Mouse (Mus musculus) midbrain, embryonic 10.5 days (tissue): Measurements from ENCODE around the gene 6330409D20Rik. TPM values are rescaled to one million over a fixed set of nuclear protein-coding genes. Genes with fewer than 3 reads are reported as not detected.

Experiments used
- DNase-seq: peaks from one replicate; pipeline ENCODE4 v3.0.0-alpha.2; 2017; ENCODE audit warnings: low spot score
- H3K27ac ChIP-seq: fragments of 300-500 bp; sonication (generic); replicated peaks from 2 replicates; pipeline ENCODE4 v1.5.1; 2016; ENCODE audit warnings: mild to moderate bottlenecking
- H3K27me3 ChIP-seq: fragments of 300-500 bp; sonication (generic); 2 replicates; pipeline ENCODE4 v1.6.1; 2016; ENCODE audit warnings: low read depth, mild to moderate bottlenecking; ENCODE audit not compliant: poor library complexity, severe bottlenecking
- H3K36me3 ChIP-seq: fragments of 300-500 bp; sonication (generic); 2 replicates; pipeline ENCODE4 v1.6.1; 2016; ENCODE audit warnings: mild to moderate bottlenecking, moderate library complexity
- H3K4me1 ChIP-seq: fragments of 300-500 bp; sonication (generic); 2 replicates; pipeline ENCODE4 v1.6.1; 2016
- H3K4me3 ChIP-seq: fragments of 300-500 bp; sonication (generic); 2 replicates; pipeline ENCODE4 v1.5.1; 2016; ENCODE audit warnings: mild to moderate bottlenecking, moderate library complexity
- H3K9me3 ChIP-seq: fragments of 300-500 bp; sonication (generic); replicated peaks from 2 replicates; pipeline ENCODE4 v1.6.1; 2016; ENCODE audit warnings: mild to moderate bottlenecking
- WGBS: fragments of 180-500 bp; shearing (Covaris S2); methylation state at CpG from one replicate; pipeline ENCODE4 v1.1.7; 2016; 5-methylcytosine and 5-hydroxymethylcytosine counted together
- microRNA counts: library from miRNA; unstranded; fragments of <30 nt; microRNA quantifications from one replicate; lab custom pipeline; 2017
- microRNA-seq: library from miRNA; unstranded; fragments of <30 nt; microRNA quantifications from one replicate; pipeline ENCODE4, GENCODE M21; 2017
- polyA plus RNA-seq: library from polyadenylated mRNA; unstranded; fragments of >200 nt; fragmentation: Nextera tagmentation; extraction: Ambion mirVana; gene quantifications from 2 replicates; pipeline ENCODE4 v1.2.1, GENCODE M21; 2016

6330409D20Rik gene
- polyA plus RNA-seq, 1 experiment from 2014 or later: 0.94 TPM

DNA sequence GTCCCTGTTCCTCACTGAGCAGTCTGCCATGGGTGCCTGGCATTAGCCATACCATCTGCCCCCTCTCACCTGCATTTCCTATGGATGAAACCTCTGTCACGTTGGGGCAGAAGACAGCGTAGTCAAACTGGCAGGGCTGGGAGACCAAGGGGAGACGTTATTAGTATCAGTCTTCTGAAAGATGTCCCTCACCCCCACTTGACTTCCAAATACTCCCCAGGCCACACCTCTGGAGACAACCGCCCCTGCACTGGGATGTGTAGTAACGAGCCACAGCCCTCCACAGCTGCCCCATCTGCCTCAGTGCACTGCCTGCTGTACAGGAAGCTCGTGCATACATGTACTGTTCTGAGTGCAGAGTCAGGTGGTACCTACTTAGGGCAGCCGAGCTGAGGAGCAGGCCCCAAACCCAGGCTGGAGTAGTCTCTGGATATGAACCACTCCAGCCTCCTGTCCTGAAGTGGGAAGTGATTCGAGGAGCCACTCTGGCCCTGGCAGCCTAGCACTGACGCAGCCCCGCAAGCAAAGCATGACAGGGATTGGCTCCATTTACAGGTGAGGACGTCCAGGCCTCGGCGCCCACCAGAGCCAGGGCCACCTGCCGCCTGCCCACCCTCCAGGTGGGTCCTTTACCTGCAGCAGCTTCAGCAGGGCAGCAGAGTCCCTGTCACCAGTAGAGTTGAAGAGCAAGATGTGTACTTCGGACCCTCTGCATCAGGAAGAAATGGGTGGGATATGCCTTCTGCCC is 56.0 kb downstream of the 6330409D20Rik start:
- DNase-seq: no peak
- 92% methylated on average over 15 of the region's 15 CpGs for WGBS
- Histone ChIP-seq H3K36me3 (peaks cover 74% of the 10 kb centered on the region), H3K4me1 (peaks cover 19% of the 10 kb centered on the region), H3K27ac (no peak overlapping the region), H3K4me3 (no peak overlapping the region), H3K9me3 (no peaks in the 10 kb centered on the region), H3K27me3 (no peaks in the 10 kb centered on the region)

DNA sequence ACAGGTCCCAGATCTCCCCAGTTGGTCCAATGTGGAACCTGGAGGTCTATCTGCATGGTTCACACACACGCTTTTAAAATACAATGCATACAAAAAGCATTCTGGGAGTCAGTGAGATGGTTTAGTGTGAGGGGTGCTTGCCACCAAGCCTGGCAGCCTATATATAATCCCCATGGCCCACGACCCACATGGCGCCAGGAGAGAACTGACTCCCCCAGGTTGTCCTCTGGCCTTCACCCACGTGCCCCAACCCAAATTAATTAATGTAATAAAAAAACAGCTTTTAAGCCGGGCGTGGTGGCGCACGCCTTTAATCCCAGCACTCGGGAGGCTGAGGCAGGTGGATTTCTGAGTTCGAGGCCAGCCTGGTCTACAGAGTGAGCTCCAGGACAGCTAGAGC is 57.1 kb downstream of the 6330409D20Rik start:
- Histone ChIP-seq H3K36me3 (peaks cover 74% of the 10 kb centered on the region), H3K4me3 (no peak overlapping the region)
- WGBS: 94% methylated on average over 10 of the region's 10 CpGs

DNA sequence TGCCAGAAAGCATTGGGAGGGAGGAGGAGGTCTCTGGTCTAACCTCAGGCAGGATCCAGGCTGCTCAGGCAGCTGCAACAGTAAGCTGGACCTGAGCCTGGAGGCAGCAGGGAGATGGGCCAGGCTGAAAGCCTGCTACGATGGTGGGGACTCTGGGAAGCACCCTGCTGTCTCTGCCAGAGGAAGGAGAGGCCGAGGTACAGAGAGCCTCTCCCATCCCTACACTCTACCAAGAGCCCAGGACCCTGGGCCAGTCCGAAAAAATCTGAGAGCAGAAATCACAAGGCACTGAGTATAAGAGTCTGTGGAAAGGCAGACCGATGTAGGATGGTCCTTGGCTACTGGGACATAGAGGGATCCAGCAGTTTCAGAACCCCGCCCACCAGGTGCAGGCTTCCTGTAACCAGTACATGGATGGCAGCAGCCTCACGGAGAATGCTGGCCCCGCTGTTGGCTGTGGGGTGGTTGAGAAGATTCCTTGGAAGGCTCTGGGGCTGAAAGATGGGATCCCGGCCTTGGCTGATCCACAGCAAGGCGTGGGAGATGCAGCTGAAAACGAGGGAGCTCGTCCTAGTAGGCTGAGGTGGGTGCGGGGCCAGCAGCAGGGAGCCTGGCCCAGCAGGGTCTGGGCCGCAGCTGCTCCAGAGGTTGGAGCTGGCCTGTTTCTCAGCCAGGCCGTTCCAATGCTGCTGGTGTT is 57.9 kb downstream of the 6330409D20Rik start:
- WGBS: 85% methylated on average over 14 of the region's 14 CpGs
- Histone ChIP-seq H3K27ac (no peak overlapping the region), H3K27me3 (no peaks in the 10 kb centered on the region), H3K9me3 (no peaks in the 10 kb centered on the region), H3K4me1 (peaks cover 13% of the 10 kb centered on the region), H3K4me3 (no peak overlapping the region), H3K36me3 (peaks cover 69% of the 10 kb centered on the region)
- no peak for DNase-seq

More for the DNA sequence above, 57.1 kb downstream of the 6330409D20Rik start:
- peaks cover 13% of the 10 kb centered on the region for H3K4me1 ChIP-seq
- no peaks in the 10 kb centered on the region for H3K27me3 ChIP-seq
- no peak overlapping the region for H3K27ac ChIP-seq
- no peaks in the 10 kb centered on the region for H3K9me3 ChIP-seq
- no peak for DNase-seq

MicroRNA genes within 50 kb of the gene (microRNA counts, 519-probe panel; counts per million panel counts)
- not detected for microRNA mmu-miR-2861 (lab: Ali Mortazavi, UCI)

Small RNA genes within 50 kb of the gene (microRNA-seq; reads per million reads assigned to microRNA genes)
- gene Mir2861 (not detected), gene Mir3960 (not detected), gene Mir8093 (not detected)

Other genes with a start within 250 kb of the 6330409D20Rik start
- gene Fam102a, start 205.7 kb downstream of the 6330409D20Rik start, polyA plus RNA-seq: 6.8 and 7.9 TPM in 2 replicates
- gene Dpm2, start 170.2 kb downstream of the 6330409D20Rik start, polyA plus RNA-seq: 113 and 116 TPM in 2 replicates
- gene Pip5kl1, start 166.2 kb downstream of the 6330409D20Rik start, polyA plus RNA-seq: 1.9 and 2.8 TPM in 2 replicates
- 0.17 and 0.22 TPM in 2 replicates for gene 9430097D07Rik, start 165.3 kb downstream of the 6330409D20Rik start, polyA plus RNA-seq
- 15.9 and 17.1 TPM in 2 replicates for gene St6galnac4, start 153.9 kb downstream of the 6330409D20Rik start, polyA plus RNA-seq
- 10.8 and 11.9 TPM in 2 replicates for gene St6galnac6, start 141.3 kb downstream of the 6330409D20Rik start, polyA plus RNA-seq
- gene Ak1, start 119.3 kb downstream of the 6330409D20Rik start, polyA plus RNA-seq: 26.4 and 30.3 TPM in 2 replicates
- gene Eng, start 94.4 kb downstream of the 6330409D20Rik start, polyA plus RNA-seq: 25.6 and 29.2 TPM in 2 replicates
- 25.6 and 27.9 TPM in 2 replicates for gene Fpgs, start 36.9 kb downstream of the 6330409D20Rik start, polyA plus RNA-seq
- 119 and 132 TPM in 2 replicates for gene Cdk9, start 27.9 kb downstream of the 6330409D20Rik start, polyA plus RNA-seq
- 26.7 and 33.6 TPM in 2 replicates for gene Sh2d3c, start 20.0 kb downstream of the 6330409D20Rik start, polyA plus RNA-seq
- 59.2 and 59.8 TPM in 2 replicates for gene Tor2a, start 16.2 kb upstream of the 6330409D20Rik start, polyA plus RNA-seq
- 0.31 TPM in 2 replicates for gene Ttc16, start 34.6 kb upstream of the 6330409D20Rik start, polyA plus RNA-seq
- gene Ptrh1, start 34.8 kb upstream of the 6330409D20Rik start, polyA plus RNA-seq: 5.2 TPM in 2 replicates
- gene Cfap157, start 43.4 kb upstream of the 6330409D20Rik start, polyA plus RNA-seq: 0.90 and 1.2 TPM in 2 replicates
- gene Stxbp1, start 106.2 kb upstream of the 6330409D20Rik start, polyA plus RNA-seq: 31.4 and 45.6 TPM in 2 replicates
- gene Fam129b, start 135.1 kb upstream of the 6330409D20Rik start, polyA plus RNA-seq: 23.5 and 25.5 TPM in 2 replicates
- 144 and 172 TPM in 2 replicates for gene Rpl12, start 220.5 kb upstream of the 6330409D20Rik start, polyA plus RNA-seq
- 9.8 and 12.9 TPM in 2 replicates for gene Lrsam1, start 220.6 kb upstream of the 6330409D20Rik start, polyA plus RNA-seq
- gene Slc2a8, start 241.1 kb upstream of the 6330409D20Rik start, polyA plus RNA-seq: 19.5 and 23.3 TPM in 2 replicates